Mouse (Mus musculus) testis, adult 2 months (tissue): Measurements from ENCODE around the gene Dus2.

Experiments
- CTCF ChIP-seq: fragments of 200-500 bp; IDR thresholded peaks from 2 replicates; pipeline ENCODE4 v1.5.1; 2012; ENCODE audit warnings: low read depth, mild to moderate bottlenecking, inconsistent platforms, low read length, moderate library complexity; ENCODE audit not compliant: control insufficient read depth, insufficient read depth, insufficient replicate concordance
- POLR2A ChIP-seq: fragments of 200-500 bp; IDR thresholded peaks from 2 replicates; pipeline ENCODE4 v1.6.1; 2012; ENCODE audit warnings: low read depth, mild to moderate bottlenecking, inconsistent platforms, low read length, moderate library complexity; ENCODE audit not compliant: control insufficient read depth

DNA sequence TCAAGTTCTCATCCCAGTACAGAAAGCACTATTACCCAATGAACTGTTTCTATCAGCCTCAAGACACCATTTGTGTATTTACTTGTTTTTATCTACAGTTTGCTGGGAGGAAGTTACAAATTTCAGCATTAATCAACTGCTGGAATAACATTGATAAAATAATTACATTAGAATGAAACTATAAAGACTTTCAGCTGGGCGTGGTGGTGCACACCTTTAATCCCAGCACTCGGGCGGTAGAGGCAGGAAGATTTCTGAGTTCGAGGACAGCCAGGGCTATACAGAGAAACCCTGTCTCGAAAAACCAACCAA is 84.7 kb downstream of the Dus2 start:
- TF ChIP-seq CTCF (no peak), POLR2A (no peak)
